In the genomic region with DNA sequence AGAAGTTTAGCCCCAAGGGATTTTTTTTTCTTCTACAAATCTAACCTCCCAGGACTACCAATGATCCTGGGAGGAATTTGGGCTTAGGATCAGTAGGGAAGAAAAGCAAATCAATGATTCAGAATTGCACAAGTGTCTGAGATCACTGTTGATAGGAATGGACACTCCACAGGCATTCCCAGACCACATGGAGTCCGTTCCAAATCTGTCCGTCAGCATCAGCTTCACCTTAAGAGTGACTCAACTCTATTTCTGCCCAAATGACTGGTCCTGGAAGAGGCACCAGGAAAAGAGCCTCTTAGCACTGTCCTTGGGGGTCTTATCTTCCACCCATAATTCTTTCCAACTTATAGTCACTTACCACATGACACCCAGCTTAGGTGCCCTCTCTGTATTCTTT, we compare ENCODE assay signal across 12 mouse cellular contexts.
DNase-seq lines count a peak whose midpoint lies in the region; TF ChIP-seq lines count a peak whose summit lies in the region.
"Had no signal": no experiment of that assay in that cellular context is flagged by ENCODE, and none has a peak within 500 bp of the region (broad histone marks: within the 10 kb centered on the region; RNA-seq: fewer than 3 reads in every experiment).

No protein-coding gene starts in this region.

- no peak overlapping the region for H3K4me3 ChIP-seq in gastrocnemius, adult 2 months
- H3K4me3 ChIP-seq: megakaryocyte, embryonic 14.5 days; midbrain, embryonic 15.5 days had no signal

- H3K27ac ChIP-seq in gastrocnemius, adult 2 months: no peak overlapping the region
- H3K27ac ChIP-seq: midbrain, embryonic 15.5 days had no signal

- intact Hi-C loops in gastrocnemius, adult 2 months (cut with DNase I): no loop called here
- intact Hi-C loops in left cerebral cortex, postnatal 25 days (cut with DNase I): no loop called here

- DNase-seq in gastrocnemius, adult 2 months: peak; percentile 34
- DNase-seq in gastrocnemius, postnatal 10 days: no peak
- peak; percentile 4 to 13 for DNase-seq in lung, adult 18-20 months
- no peak for DNase-seq in lung, postnatal 10 days
- peak; percentile 9 for DNase-seq in adrenal gland, postnatal 14 days
- DNase-seq in skeletal muscle tissue, adult 2 months (ENCODE audit: low read depth, low spot score): peak; percentile 21
- no peak for DNase-seq in left cerebral cortex, postnatal 25 days (ENCODE audit: low spot score in 2 of 2)
- DNase-seq: cerebellum, postnatal 10 days; kidney, adult 18-20 months; kidney, postnatal 10 days had no signal

- TF ChIP-seq CTCF in gastrocnemius, adult 2 months (IDR thresholded peaks at IDR 0.05): no peak

Comparison
In these comparisons a context has a peak if more than half of its experiments do, and no peak if none do; other contexts are left out.
1. DNase-seq: peak in gastrocnemius, adult 2 months (single experiment), lung, adult 18-20 months (2 of 2), adrenal gland, postnatal 14 days (single experiment) and skeletal muscle tissue, adult 2 months (single experiment); none in gastrocnemius, postnatal 10 days (single experiment), lung, postnatal 10 days (single experiment) and left cerebral cortex, postnatal 25 days (0 of 2).